Mouse (Mus musculus): Measurements from ENCODE around the gene Gpbar1.

Gene Gpbar1

GRCm38 (mm10) chr1:74295456-74296171 is 17.3 kb downstream of the Gpbar1 start:
- no peak for DNase-seq (ENCODE audit: low read depth, low spot score)

- DNase-seq (ENCODE audit: low read depth, low spot score): no peak
Measured at GRCm38 (mm10) chr1:74296477-74296876, 18.1 kb downstream of the Gpbar1 start.

- no peak for DNase-seq (ENCODE audit: low read depth, low spot score)
Measured at GRCm38 (mm10) chr1:74297269-74297668, 18.9 kb downstream of the Gpbar1 start.

- DNase-seq (ENCODE audit: low read depth, low spot score): no peak
Measured at GRCm38 (mm10) chr1:74298157-74298750, 19.9 kb downstream of the Gpbar1 start.

- no peak for DNase-seq (ENCODE audit: low read depth, low spot score)
Measured at GRCm38 (mm10) chr1:74298996-74299395, 20.6 kb downstream of the Gpbar1 start.

GRCm38 (mm10) chr1:74300347-74301110 is 22.2 kb downstream of the Gpbar1 start:
- DNase-seq (ENCODE audit: low read depth, low spot score): no peak

- no peak for DNase-seq (ENCODE audit: low read depth, low spot score)
Measured at GRCm38 (mm10) chr1:74302229-74302628, 23.9 kb downstream of the Gpbar1 start.

GRCm38 (mm10) chr1:74302835-74303234 is 24.5 kb downstream of the Gpbar1 start:
- no peak for DNase-seq (ENCODE audit: low read depth, low spot score)

GRCm38 (mm10) chr1:74303509-74304338 is 25.4 kb downstream of the Gpbar1 start:
- DNase-seq (ENCODE audit: low read depth, low spot score): peak; percentile 58

GRCm38 (mm10) chr1:74304339-74304790 is 26.0 kb downstream of the Gpbar1 start:
- no peak for DNase-seq (ENCODE audit: low read depth, low spot score)

- DNase-seq (ENCODE audit: low read depth, low spot score): no peak
Measured at GRCm38 (mm10) chr1:74304946-74305345, 26.6 kb downstream of the Gpbar1 start.

GRCm38 (mm10) chr1:74305522-74305921 is 27.2 kb downstream of the Gpbar1 start, which contains the start of gene Tmbim1:
TSS of gene Tmbim1 (minus strand) at chr1:74305622.
- no peak for DNase-seq (ENCODE audit: low read depth, low spot score)

- DNase-seq (ENCODE audit: low read depth, low spot score): peak; percentile 67
Measured at GRCm38 (mm10) chr1:74307146-74307545, 28.8 kb downstream of the Gpbar1 start.

GRCm38 (mm10) chr1:74308001-74308964 is 29.9 kb downstream of the Gpbar1 start:
- peak; percentile 91 for DNase-seq (ENCODE audit: low read depth, low spot score)

GRCm38 (mm10) chr1:74309767-74310166 is 31.4 kb downstream of the Gpbar1 start:
- DNase-seq (ENCODE audit: low read depth, low spot score): peak; percentile 81

GRCm38 (mm10) chr1:74313049-74313692 is 34.8 kb downstream of the Gpbar1 start:
- DNase-seq (ENCODE audit: low read depth, low spot score): peak; percentile 91

GRCm38 (mm10) chr1:74314796-74315195 is 36.4 kb downstream of the Gpbar1 start:
- DNase-seq (ENCODE audit: low read depth, low spot score): no peak

GRCm38 (mm10) chr1:74316114-74316827 is 37.9 kb downstream of the Gpbar1 start:
- DNase-seq (ENCODE audit: low read depth, low spot score): no peak

- no peak for DNase-seq (ENCODE audit: low read depth, low spot score)
Measured at GRCm38 (mm10) chr1:74318711-74319110, 40.4 kb downstream of the Gpbar1 start.
